Mouse (Mus musculus) forebrain, postnatal 0 days (tissue): ENCODE measurements around the gene Gm6377. TPM values are rescaled to one million over a fixed set of nuclear protein-coding genes. Genes with fewer than 3 reads are reported as not detected.

Source experiments
- ATAC-seq: fragments of 200-750 bp; cut with Nextera tagmentation; 2 replicates; pipeline ENCODE4 v1.8.0; 2017; ENCODE audit warnings: mild to moderate bottlenecking, moderate library complexity
- DNase-seq: peaks from one replicate; pipeline ENCODE4 v3.0.0-alpha.2; 2015
- H3K27ac ChIP-seq: fragments of 300-500 bp; sonication (generic); 2 replicates; pipeline ENCODE4 v1.5.1; 2014; ENCODE audit warnings: low read depth, mild to moderate bottlenecking, antibody characterized with exemption, low read length, moderate library complexity, mixed read lengths
- H3K27me3 ChIP-seq: fragments of 300-500 bp; sonication (generic); 2 replicates; pipeline ENCODE4 v1.6.1; 2014; ENCODE audit warnings: mild to moderate bottlenecking, low read length, mixed read lengths; ENCODE audit not compliant: insufficient read depth
- H3K36me3 ChIP-seq: fragments of 300-500 bp; sonication (generic); 2 replicates; pipeline ENCODE4 v1.6.1; 2014; ENCODE audit warnings: mild to moderate bottlenecking, moderate library complexity; ENCODE audit not compliant: insufficient read depth
- H3K4me1 ChIP-seq: fragments of 300-500 bp; sonication (generic); 2 replicates; pipeline ENCODE4 v1.6.1; 2014; ENCODE audit warnings: antibody characterized with exemption; ENCODE audit not compliant: insufficient read depth
- H3K4me2 ChIP-seq: fragments of 300-500 bp; sonication (generic); 2 replicates; pipeline ENCODE4 v1.6.1; 2014; ENCODE audit warnings: low read depth, mild to moderate bottlenecking, moderate library complexity
- H3K4me3 ChIP-seq: fragments of 300-500 bp; sonication (generic); 2 replicates; pipeline ENCODE4 v1.5.1; 2014; ENCODE audit warnings: low read depth, low read length, mixed read lengths
- H3K9ac ChIP-seq: fragments of 300-500 bp; sonication (generic); 2 replicates; pipeline ENCODE4 v1.6.1; 2014; ENCODE audit warnings: mild to moderate bottlenecking
- H3K9me3 ChIP-seq: fragments of 300-500 bp; sonication (generic); 2 replicates; pipeline ENCODE4 v1.6.1; 2016; ENCODE audit warnings: low read length
- CTCF ChIP-seq: sonication (generic); IDR thresholded peaks from 2 replicates; pipeline ENCODE4 v1.5.1; 2016; ENCODE audit warnings: antibody characterized with exemption, control low read depth, low read depth
- WGBS: fragments of 180-500 bp; shearing (Covaris S2); extraction: QIAGEN DNeasy Blood & Tissue Kit; methylation state at CpG from one replicate; pipeline ENCODE4 v1.1.7; 2014; 5-methylcytosine and 5-hydroxymethylcytosine counted together
- polyA plus RNA-seq: library from polyadenylated mRNA; unstranded; fragments of >200 nt; fragmentation: Nextera tagmentation; extraction: Ambion mirVana; gene quantifications from 2 replicates; pipeline ENCODE4 v1.2.1, GENCODE M21; 2015
- total RNA-seq: library from RNA; depleted of rRNA; stranded (reverse); fragments of >200 nt; gene quantifications from 2 replicates; pipeline ENCODE4 v1.2.3, GENCODE M21; 2014

Gm6377 gene
- total and polyA plus RNA-seq, 2 experiments from 2014 or later = 0.06 TPM; not detected in 1

GRCm38 (mm10) chrX:109184706-109185478, 11.7 kb upstream of the Gm6377 start:
- ATAC-seq (no peak), DNase-seq (no peak)
- no peak overlapping the region for H3K27ac ChIP-seq
- H3K36me3 ChIP-seq = no peaks in the 10 kb centered on the region
- H3K9ac ChIP-seq = no peak overlapping the region
- 84% methylated on average over 4 of the region's 4 CpGs for WGBS
- no peaks in the 10 kb centered on the region for H3K4me1 ChIP-seq
- H3K27me3 ChIP-seq = no peaks in the 10 kb centered on the region
- H3K4me3 ChIP-seq = no peak overlapping the region
- H3K4me2 ChIP-seq = no peak overlapping the region
- no peak for TF ChIP-seq CTCF
- no peaks in the 10 kb centered on the region for H3K9me3 ChIP-seq

- Histone ChIP-seq H3K4me3 (no peak overlapping the region), H3K9ac (no peak overlapping the region), H3K27me3 (no peaks in the 10 kb centered on the region), H3K4me2 (no peak overlapping the region), H3K36me3 (no peaks in the 10 kb centered on the region), H3K9me3 (no peaks in the 10 kb centered on the region), H3K27ac (no peak overlapping the region), H3K4me1 (no peaks in the 10 kb centered on the region)
- no peak for DNase-seq
- ATAC-seq = no peak
- no peak for TF ChIP-seq CTCF
- WGBS = 88% methylated on average over 4 of the region's 4 CpGs
Observed at GRCm38 (mm10) chrX:109189607-109190006, 6.9 kb upstream of the Gm6377 start.

- Histone ChIP-seq H3K27me3 (no peaks in the 10 kb centered on the region), H3K9me3 (no peaks in the 10 kb centered on the region), H3K9ac (no peak overlapping the region), H3K4me1 (no peaks in the 10 kb centered on the region), H3K4me3 (no peak overlapping the region), H3K4me2 (no peak overlapping the region), H3K27ac (no peak overlapping the region), H3K36me3 (no peaks in the 10 kb centered on the region)
- no peak for DNase-seq
- no peak for TF ChIP-seq CTCF
- 67% methylated on average over 4 of the region's 4 CpGs for WGBS
- ATAC-seq = no peak
Observed at GRCm38 (mm10) chrX:109190969-109191368, 5.6 kb upstream of the Gm6377 start.

GRCm38 (mm10) chrX:109191436-109191835, 5.1 kb upstream of the Gm6377 start:
- H3K36me3 ChIP-seq = no peaks in the 10 kb centered on the region
- H3K9me3 ChIP-seq = no peaks in the 10 kb centered on the region
- no peaks in the 10 kb centered on the region for H3K4me1 ChIP-seq
- no peak for ATAC-seq
- no peak overlapping the region for H3K4me2 ChIP-seq
- H3K4me3 ChIP-seq = no peak overlapping the region
- H3K9ac ChIP-seq = no peak overlapping the region
- no peak overlapping the region for H3K27ac ChIP-seq
- 68% methylated on average over 4 of the region's 4 CpGs for WGBS
- TF ChIP-seq CTCF = no peak
- no peaks in the 10 kb centered on the region for H3K27me3 ChIP-seq
- DNase-seq = no peak

- no peak for ATAC-seq
- H3K27ac ChIP-seq = no peak overlapping the region
- no peak overlapping the region for H3K4me2 ChIP-seq
- no peak for TF ChIP-seq CTCF
- no peak overlapping the region for H3K9ac ChIP-seq
- H3K4me1 ChIP-seq = no peaks in the 10 kb centered on the region
- H3K27me3 ChIP-seq = no peaks in the 10 kb centered on the region
- no peaks in the 10 kb centered on the region for H3K36me3 ChIP-seq
- no peaks in the 10 kb centered on the region for H3K9me3 ChIP-seq
- H3K4me3 ChIP-seq = no peak overlapping the region
- DNase-seq = no peak
Observed at GRCm38 (mm10) chrX:109207843-109208242, 11.3 kb downstream of the Gm6377 start.

GRCm38 (mm10) chrX:109228720-109229119, 32.2 kb downstream of the Gm6377 start:
- ATAC-seq = no peak
- Histone ChIP-seq H3K36me3 (no peaks in the 10 kb centered on the region), H3K27ac (no peak overlapping the region), H3K4me2 (no peak overlapping the region), H3K9me3 (no peaks in the 10 kb centered on the region), H3K27me3 (no peaks in the 10 kb centered on the region), H3K9ac (no peak overlapping the region), H3K4me3 (no peak overlapping the region), H3K4me1 (no peaks in the 10 kb centered on the region)
- DNase-seq = no peak
- no peak for TF ChIP-seq CTCF
- 94% methylated on average over 1 of the region's 1 CpGs for WGBS

GRCm38 (mm10) chrX:109235383-109236036, 39.0 kb downstream of the Gm6377 start:
- Histone ChIP-seq H3K4me1 (no peaks in the 10 kb centered on the region), H3K9me3 (no peaks in the 10 kb centered on the region), H3K4me2 (no peak overlapping the region), H3K27ac (no peak overlapping the region), H3K4me3 (no peak overlapping the region), H3K27me3 (no peaks in the 10 kb centered on the region), H3K9ac (no peak overlapping the region), H3K36me3 (no peaks in the 10 kb centered on the region)
- 94% methylated on average over 3 of the region's 3 CpGs for WGBS
- no peak for DNase-seq
- no peak for TF ChIP-seq CTCF
- no peak for ATAC-seq
